Mouse (Mus musculus) intestine, embryonic 16.5 days (tissue): Measurements from ENCODE around the gene Dolpp1. TPM values are rescaled to one million over a fixed set of nuclear protein-coding genes. Genes with fewer than 3 reads are reported as not detected.

Experiments used
- ATAC-seq: fragments of 200-750 bp; cut with Nextera tagmentation; 2 replicates; pipeline ENCODE4 v1.8.0; 2017; ENCODE audit warnings: moderate TSS enrichment, moderate library complexity
- H3K27ac ChIP-seq: fragments of 300-500 bp; sonication (generic); 2 replicates; pipeline ENCODE4 v1.5.1; 2014; ENCODE audit warnings: mild to moderate bottlenecking, low read length
- H3K27me3 ChIP-seq: fragments of 300-500 bp; sonication (generic); replicated peaks from 2 replicates; pipeline ENCODE4 v1.6.1; 2014; ENCODE audit warnings: low read length, control low read depth, mixed read lengths; ENCODE audit not compliant: control insufficient read depth, insufficient read depth
- H3K36me3 ChIP-seq: fragments of 300-500 bp; sonication (generic); 2 replicates; pipeline ENCODE4 v1.6.1; 2014; ENCODE audit warnings: low read length, control low read depth; ENCODE audit not compliant: control insufficient read depth, insufficient read depth
- H3K4me1 ChIP-seq: fragments of 300-500 bp; sonication (generic); 2 replicates; pipeline ENCODE4 v1.6.1; 2014; ENCODE audit warnings: low read length, control low read depth, mixed read lengths; ENCODE audit not compliant: control insufficient read depth, insufficient read depth
- H3K4me2 ChIP-seq: fragments of 300-500 bp; sonication (generic); 2 replicates; pipeline ENCODE4 v1.6.1; 2014; ENCODE audit warnings: low read depth, low read length, control low read depth
- H3K4me3 ChIP-seq: fragments of 300-500 bp; sonication (generic); 2 replicates; pipeline ENCODE4 v1.5.1; 2014; ENCODE audit warnings: mild to moderate bottlenecking, low read length
- H3K9ac ChIP-seq: fragments of 300-500 bp; sonication (generic); 2 replicates; pipeline ENCODE4 v1.6.1; 2014; ENCODE audit warnings: low read depth, low read length
- H3K9me3 ChIP-seq: fragments of 300-500 bp; sonication (generic); 2 replicates; pipeline ENCODE4 v1.6.1; 2016; ENCODE audit warnings: low read length, control low read depth; ENCODE audit not compliant: control insufficient read depth
- WGBS: fragments of 180-500 bp; shearing (Covaris S2); extraction: QIAGEN DNeasy Blood & Tissue Kit; methylation state at CpG from one replicate; pipeline ENCODE4 v1.1.7; 2014; 5-methylcytosine and 5-hydroxymethylcytosine counted together
- polyA plus RNA-seq: library from polyadenylated mRNA; unstranded; fragments of >200 nt; fragmentation: Nextera tagmentation; extraction: Ambion mirVana; gene quantifications from 2 replicates; pipeline ENCODE4 v1.2.1, GENCODE M21; 2015

Gene Dolpp1
- polyA plus RNA-seq, 1 experiment from 2014 or later = 59.4 TPM

DNA sequence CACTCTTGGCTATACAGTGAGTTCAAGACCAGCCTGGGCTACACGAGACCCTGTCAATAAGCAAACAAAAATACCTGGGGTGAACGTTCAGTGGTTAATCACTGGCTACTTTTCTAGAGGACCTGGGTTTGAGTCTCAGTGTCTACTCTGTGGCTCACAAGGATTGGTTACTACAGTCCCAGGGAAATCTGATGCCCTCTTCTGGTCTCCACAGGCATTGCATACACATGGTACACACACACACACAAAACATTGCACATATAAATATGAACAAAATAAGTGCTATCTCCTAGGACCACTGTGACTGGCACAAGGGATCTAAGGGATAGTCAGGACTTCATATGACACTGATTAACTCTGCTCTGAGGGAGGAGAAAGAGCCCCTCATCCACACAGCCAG is 3.1 kb upstream of the Dolpp1 start:
- Histone ChIP-seq H3K9me3 (no peaks in the 10 kb centered on the region), H3K9ac (no peak overlapping the region), H3K27ac (no peak overlapping the region), H3K4me1 (peaks cover 12% of the 10 kb centered on the region), H3K27me3 (no peaks in the 10 kb centered on the region), H3K4me3 (no peak overlapping the region), H3K36me3 (no peaks in the 10 kb centered on the region), H3K4me2 (no peak overlapping the region)
- ATAC-seq = no peak
- WGBS = 82% methylated on average over 2 of the region's 2 CpGs

DNA sequence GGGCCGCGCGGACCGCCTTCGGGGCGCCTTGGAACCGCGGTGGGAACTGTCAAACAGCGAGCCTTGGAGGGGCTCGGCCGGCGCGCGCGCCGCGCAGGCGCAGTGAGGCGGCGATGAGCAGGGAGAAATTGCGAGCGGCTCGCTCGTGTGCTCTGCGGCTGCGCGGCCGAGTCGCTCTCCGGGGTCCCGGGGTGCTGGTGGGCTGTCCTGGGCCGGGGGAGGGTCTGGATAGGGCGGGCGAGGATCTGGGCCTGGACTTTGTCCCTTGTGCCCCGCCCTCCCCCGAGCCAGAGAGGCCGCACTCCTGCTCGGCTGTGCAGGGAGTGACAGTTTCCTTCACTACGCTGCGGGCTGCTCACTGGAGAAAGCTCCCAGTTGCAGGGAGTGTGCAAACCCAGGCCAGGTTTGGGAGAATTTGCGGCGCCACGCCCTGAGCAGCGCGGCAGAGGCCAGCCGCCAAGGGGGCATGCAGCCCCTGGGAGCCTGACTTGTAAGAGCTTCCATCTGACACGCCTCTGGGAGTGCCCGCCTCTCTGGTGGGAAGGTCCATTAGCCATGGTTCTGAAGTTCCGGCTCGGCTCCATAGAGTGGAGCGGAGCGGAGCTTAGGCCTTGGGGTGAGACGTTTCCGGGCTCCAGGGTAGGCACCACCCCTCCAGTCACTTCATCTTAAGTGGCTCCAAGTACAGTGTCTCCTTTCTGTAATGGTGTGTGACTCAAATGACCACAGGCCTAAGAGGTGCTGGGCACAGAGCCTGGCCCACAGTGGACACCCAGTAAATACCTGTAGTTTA is 719 bp downstream of the Dolpp1 start:
- Histone ChIP-seq H3K4me2 (peak overlapping the region; percentile 59), H3K27me3 (no peaks in the 10 kb centered on the region), H3K27ac (peak overlapping the region; percentile 96), H3K4me1 (peaks cover 30% of the 10 kb centered on the region), H3K36me3 (peaks cover 12% of the 10 kb centered on the region; the same call in 1 of the 2 replicates), H3K4me3 (peak overlapping the region; percentile 91), H3K9me3 (no peaks in the 10 kb centered on the region), H3K9ac (peak overlapping the region; percentile 83)
- under 1% methylated on average over 54 of the region's 54 CpGs for WGBS
- ATAC-seq = peak; percentile 73

DNA sequence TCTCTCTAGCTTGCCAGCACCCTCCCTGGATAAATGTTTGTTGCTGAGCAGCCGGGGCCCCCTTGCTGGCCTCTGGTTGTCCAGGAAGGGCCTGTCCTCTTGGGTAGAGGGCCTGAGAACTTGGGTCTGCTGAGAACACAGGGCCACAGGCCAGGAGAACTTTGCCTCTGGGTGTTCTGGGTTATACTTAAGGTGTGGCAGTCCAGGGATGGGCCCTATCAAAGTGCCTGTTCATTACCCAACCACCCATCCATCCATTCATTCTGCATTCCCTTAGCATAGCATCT is 1.3 kb downstream of the Dolpp1 start:
- Histone ChIP-seq H3K27me3 (no peaks in the 10 kb centered on the region), H3K9me3 (no peaks in the 10 kb centered on the region), H3K36me3 (peaks cover 15% of the 10 kb centered on the region), H3K4me3 (peak overlapping the region; percentile 91), H3K9ac (peak overlapping the region; percentile 83), H3K4me2 (peak overlapping the region; percentile 59), H3K4me1 (peaks cover 30% of the 10 kb centered on the region), H3K27ac (peak overlapping the region; percentile 96)
- ATAC-seq = 0 out of 2 replicates have a peak, but pooled peaks have one; percentile 11
- WGBS = 41% methylated on average over 1 of the region's 1 CpGs

DNA sequence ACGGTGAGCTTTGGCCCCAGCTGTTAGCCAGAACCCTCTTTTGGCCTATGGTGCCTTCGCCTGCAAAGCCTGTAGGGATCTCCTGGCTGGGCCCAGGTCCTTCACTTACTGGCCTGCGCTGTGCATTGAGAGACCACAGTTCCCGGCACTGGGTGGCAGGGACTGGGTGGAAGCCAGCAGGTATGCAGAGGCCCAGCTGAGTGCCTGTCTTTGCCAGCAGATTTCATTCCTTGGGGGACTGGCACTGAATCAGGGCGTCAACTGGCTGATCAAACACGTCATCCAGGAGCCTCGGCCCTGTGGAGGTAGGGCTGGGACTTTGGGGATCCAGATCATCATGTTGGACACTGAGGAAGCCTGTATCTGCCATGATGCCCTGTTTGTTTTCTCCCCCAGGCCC is 3.7 kb downstream of the Dolpp1 start:
- H3K9me3 ChIP-seq = no peaks in the 10 kb centered on the region
- no peak overlapping the region for H3K27ac ChIP-seq
- H3K36me3 ChIP-seq = peaks cover 26% of the 10 kb centered on the region
- peaks cover 28% of the 10 kb centered on the region for H3K4me1 ChIP-seq
- 0 out of 2 replicates have a peak overlapping the region, but pooled peaks have one; percentile 8 for H3K9ac ChIP-seq
- ATAC-seq = no peak
- no peak overlapping the region for H3K4me2 ChIP-seq
- H3K27me3 ChIP-seq = no peaks in the 10 kb centered on the region
- no peak overlapping the region for H3K4me3 ChIP-seq
- WGBS = 94% methylated on average over 7 of the region's 7 CpGs

DNA sequence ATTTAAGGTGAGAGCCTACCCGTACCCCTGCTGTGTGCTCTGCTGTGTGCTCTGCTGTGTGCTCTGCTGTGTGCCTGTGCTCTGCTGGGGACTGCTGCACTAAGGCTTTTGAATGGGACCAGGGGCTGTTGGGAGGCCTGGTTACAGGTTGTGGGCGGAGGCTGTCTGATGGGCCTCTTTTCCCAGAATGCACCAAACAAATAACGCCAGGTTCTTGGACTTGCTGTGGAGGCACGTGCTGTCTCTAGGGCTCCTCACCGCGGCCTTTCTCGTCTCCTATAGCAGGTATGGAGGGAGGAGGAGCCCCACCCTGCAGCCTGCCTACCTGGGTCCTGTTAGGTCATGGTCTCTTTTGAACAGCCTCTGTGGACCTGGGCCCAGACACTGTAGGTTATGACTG is 4.2 kb downstream of the Dolpp1 start:
- Histone ChIP-seq H3K27ac (no peak overlapping the region), H3K4me2 (no peak overlapping the region), H3K27me3 (no peaks in the 10 kb centered on the region), H3K9ac (0 out of 2 replicates have a peak overlapping the region, but pooled peaks have one; percentile 8), H3K4me3 (no peak overlapping the region), H3K36me3 (peaks cover 26% of the 10 kb centered on the region), H3K4me1 (peaks cover 27% of the 10 kb centered on the region), H3K9me3 (no peaks in the 10 kb centered on the region)
- 72% methylated on average over 7 of the region's 7 CpGs for WGBS
- ATAC-seq = no peak

DNA sequence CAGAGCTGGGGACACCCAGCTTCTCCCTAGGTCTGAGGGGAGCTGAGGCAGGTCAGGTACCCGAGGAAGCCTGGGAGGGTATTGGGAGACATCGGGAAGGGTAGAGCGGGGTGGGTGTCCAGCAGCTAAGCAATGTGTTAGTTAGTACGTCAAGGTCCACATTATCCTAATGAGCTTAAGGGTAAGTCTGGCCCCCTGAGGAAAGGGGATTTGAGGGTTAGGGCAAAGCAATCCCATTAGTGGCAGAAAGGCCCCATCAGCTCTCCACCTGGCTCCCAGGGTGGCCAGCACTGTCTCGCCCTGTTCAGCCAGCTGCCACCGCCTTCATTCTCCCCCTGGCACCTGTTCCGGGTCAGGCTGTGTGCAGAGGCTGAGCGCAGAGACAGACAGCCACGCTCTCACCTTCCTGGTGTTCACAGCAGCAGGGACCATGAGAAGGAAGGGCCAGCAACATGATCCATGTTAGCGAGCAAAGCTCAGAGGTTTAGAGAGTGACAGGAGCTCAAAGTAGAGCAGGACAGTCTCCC is 6.0 kb downstream of the Dolpp1 start:
- H3K36me3 ChIP-seq = peaks cover 31% of the 10 kb centered on the region
- peaks cover 27% of the 10 kb centered on the region for H3K4me1 ChIP-seq
- H3K27me3 ChIP-seq = no peaks in the 10 kb centered on the region
- H3K4me3 ChIP-seq = no peak overlapping the region
- H3K9me3 ChIP-seq = no peaks in the 10 kb centered on the region
- H3K27ac ChIP-seq = no peak overlapping the region
- no peak for ATAC-seq
- 82% methylated on average over 10 of the region's 10 CpGs for WGBS
- H3K9ac ChIP-seq = no peak overlapping the region
- no peak overlapping the region for H3K4me2 ChIP-seq

DNA sequence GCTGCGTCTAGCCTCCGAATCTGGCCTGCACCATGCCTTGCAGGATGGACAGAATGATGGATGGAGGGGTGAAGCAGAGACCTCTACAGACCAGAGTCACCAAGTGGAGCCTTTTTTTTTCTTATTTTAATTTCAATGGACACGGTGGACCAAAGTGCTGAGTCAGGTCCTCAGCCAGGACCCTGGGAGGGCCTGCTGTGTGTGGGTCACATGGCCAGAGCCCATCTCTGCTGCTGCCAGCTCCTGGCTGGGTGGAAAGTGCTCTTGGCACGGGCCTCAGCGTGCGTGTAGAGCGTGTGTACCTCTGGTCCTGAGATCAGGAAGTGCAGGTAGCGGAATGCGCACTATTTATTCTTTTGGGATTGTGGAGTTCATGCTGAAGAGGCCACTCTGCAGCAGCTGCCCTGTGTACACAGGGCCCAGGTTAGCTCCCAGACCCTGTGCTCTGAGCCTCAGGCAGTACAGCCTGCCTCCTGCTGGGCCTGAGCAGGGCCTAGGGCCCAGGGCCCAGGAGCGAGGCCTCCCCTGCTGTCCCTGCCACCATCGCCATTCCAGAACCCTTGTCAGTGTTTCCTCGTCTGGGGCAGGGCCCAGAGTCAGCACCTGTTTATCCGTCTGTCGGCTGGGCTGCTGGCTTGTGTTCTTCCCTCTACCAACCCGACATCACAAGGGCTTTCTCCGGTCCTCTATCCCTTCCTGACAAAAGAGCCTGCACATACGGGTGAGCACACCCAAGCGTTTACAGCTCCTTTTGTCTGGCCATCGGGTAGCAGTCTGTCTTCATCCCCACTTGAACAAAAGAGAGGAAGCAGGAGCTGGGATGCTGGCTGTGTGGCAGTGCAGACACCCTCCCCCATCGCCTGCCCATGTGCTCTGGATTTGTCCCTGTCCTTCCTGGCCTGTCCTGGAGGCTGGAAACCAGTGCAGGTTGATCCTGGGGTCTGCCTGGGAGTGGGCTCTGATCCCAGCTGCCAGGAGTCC is 7.4 kb downstream of the Dolpp1 start:
- Histone ChIP-seq H3K4me2 (no peak overlapping the region), H3K36me3 (peaks cover 31% of the 10 kb centered on the region), H3K4me1 (peaks cover 13% of the 10 kb centered on the region), H3K27ac (no peak overlapping the region), H3K9ac (peak overlapping the region; percentile 10; the same call in 1 of the 2 replicates), H3K27me3 (no peaks in the 10 kb centered on the region), H3K9me3 (no peaks in the 10 kb centered on the region), H3K4me3 (no peak overlapping the region)
- WGBS = 59% methylated on average over 20 of the region's 20 CpGs
- ATAC-seq = 0 out of 2 replicates have a peak, but pooled peaks have one; percentile 26

DNA sequence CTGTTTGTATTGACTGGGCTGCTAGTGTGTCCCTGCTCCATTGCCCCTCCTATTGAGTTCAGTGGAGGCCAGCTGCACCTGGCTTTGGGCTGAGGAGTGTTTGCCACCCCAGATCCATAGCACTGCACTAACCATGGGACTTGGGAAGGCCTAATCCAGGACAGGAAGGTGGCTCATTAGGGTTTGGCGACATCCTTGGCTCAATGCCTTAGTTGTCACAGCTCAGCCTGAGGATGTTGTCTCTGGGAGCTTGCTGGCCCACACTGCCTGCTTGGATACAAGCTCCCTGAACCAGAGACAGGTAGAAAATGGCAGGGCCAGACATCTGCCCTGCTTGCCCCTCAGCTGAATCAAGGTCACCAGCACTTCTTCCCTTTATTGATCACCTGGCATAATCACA is 9.5 kb downstream of the Dolpp1 start:
- Histone ChIP-seq H3K4me3 (no peak overlapping the region), H3K36me3 (peaks cover 25% of the 10 kb centered on the region), H3K27ac (no peak overlapping the region), H3K27me3 (no peaks in the 10 kb centered on the region), H3K4me1 (peaks cover 3% of the 10 kb centered on the region; the same call in 1 of the 2 replicates), H3K9me3 (no peaks in the 10 kb centered on the region), H3K9ac (no peak overlapping the region), H3K4me2 (no peak overlapping the region)
- ATAC-seq = no peak
- 84% methylated on average over 1 of the region's 1 CpGs for WGBS

DNA sequence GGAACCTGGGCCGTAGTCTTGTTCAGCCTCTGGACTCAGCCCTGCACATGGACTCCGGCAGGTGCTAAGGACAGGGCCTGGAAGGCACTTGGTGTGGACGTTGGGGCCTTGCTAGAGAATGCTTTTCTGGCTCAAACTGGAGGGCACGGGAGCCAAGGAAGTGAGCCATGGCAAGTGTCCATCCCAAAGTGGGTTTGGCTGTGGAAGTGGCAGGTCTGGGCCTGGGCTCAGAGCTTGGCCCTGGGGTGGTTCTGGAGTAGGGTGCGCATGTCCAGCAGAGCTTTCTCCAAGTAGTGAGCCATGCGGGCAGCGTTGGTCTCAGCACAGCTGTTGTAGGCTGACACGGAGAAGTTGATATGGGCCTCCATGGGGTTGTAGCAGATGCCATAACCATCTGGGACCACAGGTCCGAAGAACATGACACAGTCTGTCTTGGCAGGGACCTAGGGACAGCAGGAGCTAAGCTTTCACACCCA is 10.3 kb downstream of the Dolpp1 start:
- WGBS = 91% methylated on average over 9 of the region's 9 CpGs
- H3K4me1 ChIP-seq = no peaks in the 10 kb centered on the region
- H3K9ac ChIP-seq = no peak overlapping the region
- H3K27me3 ChIP-seq = no peaks in the 10 kb centered on the region
- ATAC-seq = no peak
- no peaks in the 10 kb centered on the region for H3K9me3 ChIP-seq
- H3K27ac ChIP-seq = no peak overlapping the region
- H3K4me2 ChIP-seq = no peak overlapping the region
- peaks cover 20% of the 10 kb centered on the region for H3K36me3 ChIP-seq
- no peak overlapping the region for H3K4me3 ChIP-seq
